Mouse (Mus musculus) stomach, embryonic 15.5 days (tissue): ENCODE measurements around the gene Nfam1. TPM values are rescaled to one million over a fixed set of nuclear protein-coding genes. Genes with fewer than 3 reads are reported as not detected.

ENCODE experiments used
- ATAC-seq: fragments of 200-750 bp; cut with Nextera tagmentation; 2 replicates; pipeline ENCODE4 v1.8.0; 2017; ENCODE audit warnings: low read depth, moderate number of reproducible peaks, moderate TSS enrichment; ENCODE audit not compliant: insufficient read depth, low FRiP score
- H3K27ac ChIP-seq: fragments of 300-500 bp; sonication (generic); 2 replicates; pipeline ENCODE4 v1.5.1; 2015; ENCODE audit warnings: mild to moderate bottlenecking, inconsistent platforms
- H3K27me3 ChIP-seq: fragments of 300-500 bp; sonication (generic); replicated peaks from 2 replicates; pipeline ENCODE4 v1.6.1; 2015; ENCODE audit warnings: inconsistent platforms
- H3K36me3 ChIP-seq: fragments of 300-500 bp; sonication (generic); 2 replicates; pipeline ENCODE4 v1.6.1; 2015; ENCODE audit warnings: inconsistent platforms
- H3K4me1 ChIP-seq: fragments of 300-500 bp; sonication (generic); 2 replicates; pipeline ENCODE4 v1.6.1; 2015; ENCODE audit warnings: inconsistent platforms
- H3K4me2 ChIP-seq: fragments of 300-500 bp; sonication (generic); 2 replicates; pipeline ENCODE4 v1.6.1; 2015; ENCODE audit warnings: mild to moderate bottlenecking, inconsistent platforms
- H3K4me3 ChIP-seq: fragments of 300-500 bp; sonication (generic); replicated peaks from 2 replicates; pipeline ENCODE4 v1.5.1; 2015; ENCODE audit warnings: inconsistent platforms
- H3K9ac ChIP-seq: fragments of 300-500 bp; sonication (generic); 2 replicates; pipeline ENCODE4 v1.6.1; 2015; ENCODE audit warnings: inconsistent platforms
- H3K9me3 ChIP-seq: fragments of 300-500 bp; sonication (generic); 2 replicates; pipeline ENCODE4 v1.6.1; 2016; ENCODE audit warnings: inconsistent platforms
- WGBS: fragments of 180-500 bp; shearing (Covaris S2); methylation state at CpG from one replicate; pipeline ENCODE4 v1.1.7; 2015; 5-methylcytosine and 5-hydroxymethylcytosine counted together
- polyA plus RNA-seq: library from polyadenylated mRNA; unstranded; fragments of >200 nt; fragmentation: Nextera tagmentation; extraction: Ambion mirVana; gene quantifications from 2 replicates; pipeline ENCODE4 v1.2.1, GENCODE M21; 2015

Nfam1 gene
- polyA plus RNA-seq, 1 experiment from 2014 or later = 5.9 TPM

DNA sequence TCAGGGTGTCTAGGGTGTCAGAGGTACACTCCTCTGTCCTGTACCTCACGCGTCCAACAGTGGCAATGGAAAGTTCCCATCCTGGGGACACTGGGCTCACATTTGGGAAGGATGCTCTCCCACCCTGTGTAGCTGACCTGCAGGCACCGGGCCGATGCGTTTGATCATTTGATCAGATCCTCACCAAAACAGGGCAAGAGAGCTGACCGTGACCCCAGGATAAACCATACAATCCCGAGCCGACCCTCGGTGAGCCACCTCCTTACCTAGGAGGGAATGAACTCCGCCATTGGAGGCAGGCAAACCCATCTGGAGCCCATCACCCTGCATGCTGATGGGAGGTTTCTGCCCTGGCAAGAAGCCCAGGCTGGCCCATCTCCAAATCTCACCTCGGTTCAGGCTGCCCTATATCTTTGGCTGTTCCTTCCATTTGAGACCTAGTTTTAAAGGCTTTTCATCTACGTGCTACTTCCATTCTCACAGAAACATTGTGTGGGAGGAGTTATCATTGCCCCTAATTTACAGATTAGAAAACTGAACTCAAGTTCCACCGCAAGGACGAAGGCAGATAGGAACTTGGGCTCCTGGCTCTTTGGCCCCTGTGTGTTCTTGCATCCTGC is 3.9 kb upstream of the Nfam1 start:
- no peak overlapping the region for H3K27ac ChIP-seq
- H3K27me3 ChIP-seq = peaks cover 9% of the 10 kb centered on the region
- ATAC-seq = peak; percentile 19; the same call in 1 of the 2 replicates
- H3K9me3 ChIP-seq = no peaks in the 10 kb centered on the region
- H3K4me2 ChIP-seq = no peak overlapping the region
- 60% methylated on average over 14 of the region's 14 CpGs for WGBS
- no peaks in the 10 kb centered on the region for H3K36me3 ChIP-seq
- H3K9ac ChIP-seq = no peak overlapping the region
- no peak overlapping the region for H3K4me3 ChIP-seq
- peaks cover 44% of the 10 kb centered on the region for H3K4me1 ChIP-seq

DNA sequence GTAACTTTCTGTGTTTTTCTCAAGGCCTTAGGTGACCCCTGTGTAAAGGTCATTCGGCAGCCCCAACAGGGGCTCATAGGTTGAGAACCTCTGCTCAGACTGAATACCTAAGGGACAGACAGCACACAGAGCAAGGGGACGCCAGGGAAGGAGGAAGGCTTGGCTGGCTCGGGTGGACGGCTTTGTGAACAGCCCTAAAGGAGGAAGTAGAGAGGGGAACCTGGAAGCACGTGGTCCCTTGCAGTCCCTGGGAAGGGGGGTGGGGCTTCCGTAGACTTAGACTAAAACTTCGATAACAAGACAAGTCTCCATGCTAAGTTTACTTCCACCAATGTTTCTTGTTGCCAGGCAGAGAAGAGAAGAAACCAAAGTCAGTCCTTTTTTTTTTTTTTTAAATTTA is 3.0 kb upstream of the Nfam1 start:
- WGBS = 54% methylated on average over 7 of the region's 7 CpGs
- Histone ChIP-seq H3K4me1 (peaks cover 44% of the 10 kb centered on the region), H3K4me3 (no peak overlapping the region), H3K9me3 (no peaks in the 10 kb centered on the region), H3K36me3 (no peaks in the 10 kb centered on the region), H3K9ac (no peak overlapping the region), H3K4me2 (no peak overlapping the region), H3K27me3 (peaks cover 9% of the 10 kb centered on the region), H3K27ac (no peak overlapping the region)
- ATAC-seq = no peak

DNA sequence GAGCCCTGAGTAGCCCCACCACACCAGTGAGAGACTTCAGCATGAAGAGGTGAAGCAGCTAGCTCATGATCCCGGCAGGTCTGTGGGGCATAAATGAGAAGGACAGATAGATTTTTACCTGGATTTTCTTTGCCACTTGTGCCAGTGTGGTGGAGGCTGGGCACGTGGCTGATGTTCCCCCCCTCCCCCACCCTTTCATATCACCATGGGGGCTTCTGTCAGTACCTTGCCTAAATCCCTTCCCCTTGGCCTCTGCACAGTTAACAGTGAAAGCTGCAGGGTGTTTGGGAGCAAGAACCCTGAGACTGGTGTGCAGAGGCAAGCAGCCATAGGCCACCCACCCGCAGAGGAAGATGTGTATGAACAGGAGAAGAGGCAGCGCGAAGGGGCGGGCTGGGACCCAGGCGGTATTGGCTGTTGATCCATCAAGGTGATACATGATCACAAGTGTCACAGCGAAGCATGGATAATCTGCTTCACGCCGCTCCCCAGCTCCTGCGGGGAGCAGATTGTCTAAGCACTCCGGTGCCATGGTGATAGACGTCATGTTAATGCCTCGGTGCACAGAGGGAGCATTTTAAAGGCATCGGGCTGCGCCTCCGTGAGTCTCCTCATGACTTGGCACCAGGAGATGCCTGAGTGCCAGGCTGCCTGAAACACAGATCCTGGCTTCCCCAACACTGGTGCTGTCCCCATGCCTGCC is 1.3 kb upstream of the Nfam1 start:
- H3K36me3 ChIP-seq = no peaks in the 10 kb centered on the region
- H3K4me3 ChIP-seq = no peak overlapping the region
- 21% methylated on average over 17 of the region's 17 CpGs for WGBS
- H3K9ac ChIP-seq = no peak overlapping the region
- no peak for ATAC-seq
- no peaks in the 10 kb centered on the region for H3K9me3 ChIP-seq
- H3K27me3 ChIP-seq = peaks cover 9% of the 10 kb centered on the region
- H3K27ac ChIP-seq = no peak overlapping the region
- peaks cover 45% of the 10 kb centered on the region for H3K4me1 ChIP-seq
- H3K4me2 ChIP-seq = no peak overlapping the region; the same call in none of the 2 replicates

DNA sequence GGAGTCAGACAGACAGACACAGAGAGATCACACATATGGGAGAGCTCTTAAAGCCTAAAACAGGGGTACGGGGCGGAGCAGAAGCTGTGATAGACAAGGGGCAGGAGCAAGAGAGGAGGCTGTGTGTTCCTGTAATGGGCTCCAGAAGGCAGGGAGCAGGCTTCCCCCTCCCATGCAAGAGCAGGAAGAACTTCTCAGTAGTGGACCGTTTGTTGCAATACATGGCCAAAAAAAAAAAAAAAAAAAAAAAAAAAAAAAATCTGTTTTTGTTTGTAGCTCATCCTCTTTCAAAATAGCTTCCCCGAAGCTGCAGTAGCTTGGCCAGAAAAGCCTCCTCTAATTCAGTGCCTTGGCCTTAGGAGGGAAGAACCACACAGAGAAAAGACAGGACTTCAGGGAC is 2.2 kb downstream of the Nfam1 start:
- no peak overlapping the region for H3K9ac ChIP-seq
- H3K4me3 ChIP-seq = no peak overlapping the region
- H3K4me1 ChIP-seq = peaks cover 39% of the 10 kb centered on the region
- H3K4me2 ChIP-seq = no peak overlapping the region
- WGBS = 57% methylated on average over 4 of the region's 4 CpGs
- no peak for ATAC-seq
- no peaks in the 10 kb centered on the region for H3K36me3 ChIP-seq
- H3K9me3 ChIP-seq = no peaks in the 10 kb centered on the region
- peak overlapping the region; percentile 19; the same call in 1 of the 2 replicates for H3K27ac ChIP-seq
- H3K27me3 ChIP-seq = peaks cover 9% of the 10 kb centered on the region

DNA sequence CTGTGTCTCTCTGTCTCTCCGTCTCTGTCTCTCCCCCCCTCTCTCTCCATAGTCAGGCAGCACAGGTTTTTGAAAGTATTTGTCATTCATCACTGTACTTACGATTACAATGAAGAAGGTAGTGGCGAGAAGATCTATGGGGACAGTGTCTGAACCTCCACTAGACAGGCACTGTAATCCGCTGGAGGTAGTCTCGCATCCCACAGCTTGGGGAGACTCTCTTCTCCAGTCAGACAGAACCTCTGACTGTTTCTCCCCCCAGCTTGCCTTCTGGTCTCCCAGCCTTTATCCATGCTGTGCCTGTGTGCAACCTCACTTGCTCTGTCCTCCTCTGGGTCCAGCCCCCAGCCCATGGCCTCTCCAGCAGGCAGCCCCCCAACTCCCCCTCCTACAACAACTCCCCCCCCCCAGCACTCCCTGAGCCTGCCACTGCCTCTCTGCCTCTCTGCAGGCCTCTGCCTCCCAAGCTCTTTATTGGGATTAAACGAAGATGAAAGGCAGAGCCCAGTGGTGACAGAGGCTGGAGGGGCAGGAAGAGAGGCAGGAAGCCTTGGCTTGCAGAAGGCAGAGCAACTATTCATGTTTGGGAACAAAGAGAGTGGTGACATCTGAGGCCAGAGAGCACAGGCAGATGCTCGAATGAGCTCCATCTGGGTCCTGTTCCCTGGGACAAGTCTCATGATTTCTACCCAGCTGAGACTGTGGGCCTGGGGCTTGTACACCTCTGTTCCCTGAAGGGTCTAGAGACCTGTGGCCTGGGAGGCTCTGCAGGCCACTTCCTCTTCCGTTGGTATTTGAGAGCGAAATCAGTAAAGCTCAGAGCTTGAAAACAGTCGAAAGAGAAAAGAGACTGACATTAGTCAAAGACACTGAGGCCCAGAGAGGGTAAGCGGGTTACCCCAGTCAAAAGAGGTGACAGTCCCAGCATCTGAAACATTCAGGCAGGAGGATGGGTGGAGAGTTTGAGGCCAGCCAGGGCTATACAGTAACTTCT is 3.1 kb downstream of the Nfam1 start:
- 49% methylated on average over 11 of the region's 11 CpGs for WGBS
- ATAC-seq = no peak

DNA sequence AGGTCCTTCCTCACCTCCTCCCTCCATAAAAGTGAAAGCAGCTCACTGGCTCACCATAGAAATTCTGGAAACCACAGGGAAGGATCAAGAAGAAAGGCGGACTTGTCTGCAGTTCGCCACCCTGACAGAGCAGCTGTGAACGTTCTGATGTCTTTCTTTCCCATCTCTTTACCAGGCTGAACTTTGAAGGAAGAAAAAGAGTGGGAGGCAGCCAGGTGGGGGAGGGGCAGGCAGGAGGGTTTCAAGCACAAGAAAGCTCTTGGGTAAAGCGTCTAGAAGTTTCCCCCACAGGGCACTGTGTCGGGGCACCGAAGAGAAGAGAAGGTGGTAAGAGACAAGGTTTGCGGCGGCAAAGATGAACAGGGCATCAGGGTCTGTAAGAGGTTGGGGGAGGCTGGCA is 7.0 kb downstream of the Nfam1 start:
- Histone ChIP-seq H3K4me1 (peaks cover 36% of the 10 kb centered on the region), H3K4me2 (no peak overlapping the region; the same call in 1 of the 2 replicates)

More for the DNA sequence above, 3.1 kb downstream of the Nfam1 start:
- Histone ChIP-seq H3K9ac (no peak overlapping the region), H3K27ac (peak overlapping the region; percentile 19), H3K4me2 (no peak overlapping the region), H3K9me3 (no peaks in the 10 kb centered on the region), H3K4me1 (peaks cover 46% of the 10 kb centered on the region), H3K27me3 (peaks cover 7% of the 10 kb centered on the region), H3K36me3 (no peaks in the 10 kb centered on the region), H3K4me3 (no peak overlapping the region)

DNA sequence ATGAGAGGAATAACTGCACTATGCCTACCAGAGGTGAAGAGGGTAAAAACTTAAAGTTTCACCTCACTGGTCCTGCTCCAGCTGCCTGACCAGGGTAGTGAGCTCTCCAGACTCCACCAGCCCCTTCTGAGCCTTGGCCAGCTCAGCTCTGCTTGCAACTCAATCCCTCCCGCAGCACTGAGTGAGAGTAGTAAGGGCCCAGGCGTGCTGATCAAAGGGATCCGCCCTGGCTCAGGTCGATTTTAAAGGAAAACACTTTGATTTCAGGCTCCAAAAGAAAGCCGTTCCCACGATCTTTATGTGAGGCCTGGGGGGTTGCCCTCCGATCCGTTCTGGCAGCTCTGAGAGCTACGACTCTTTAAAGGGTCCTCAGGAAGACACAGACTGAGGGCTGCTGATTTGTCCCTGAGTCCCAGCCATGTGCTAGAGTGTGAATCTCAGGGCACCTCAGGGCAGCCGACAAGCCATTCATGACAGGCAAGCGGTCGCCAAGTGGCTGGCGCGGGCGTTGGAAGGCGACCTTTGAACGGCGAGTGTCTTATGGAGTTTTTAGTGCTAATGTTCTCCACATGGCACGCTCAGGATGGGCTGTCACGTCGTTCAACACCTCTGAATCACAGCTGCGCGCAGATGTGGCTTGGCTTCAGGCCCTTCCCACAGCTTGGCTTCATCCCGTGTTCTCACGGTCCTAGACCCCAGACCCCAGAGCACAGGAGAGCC is 7.9 kb downstream of the Nfam1 start:
- H3K4me3 ChIP-seq = no peak overlapping the region
- peak; percentile 71; the same call in 1 of the 2 replicates for ATAC-seq
- no peaks in the 10 kb centered on the region for H3K36me3 ChIP-seq
- WGBS = 21% methylated on average over 25 of the region's 25 CpGs
- H3K27me3 ChIP-seq = no peaks in the 10 kb centered on the region
- H3K4me2 ChIP-seq = peak overlapping the region; percentile 11
- peak overlapping the region; percentile 40; the same call in 1 of the 2 replicates for H3K27ac ChIP-seq
- peaks cover 33% of the 10 kb centered on the region for H3K4me1 ChIP-seq
- no peaks in the 10 kb centered on the region for H3K9me3 ChIP-seq
- H3K9ac ChIP-seq = no peak overlapping the region

More for the DNA sequence above, 7.0 kb downstream of the Nfam1 start:
- Histone ChIP-seq H3K4me3 (no peak overlapping the region), H3K9ac (no peak overlapping the region), H3K27me3 (no peaks in the 10 kb centered on the region), H3K36me3 (no peaks in the 10 kb centered on the region), H3K9me3 (no peaks in the 10 kb centered on the region), H3K27ac (no peak overlapping the region)
- WGBS = 58% methylated on average over 8 of the region's 8 CpGs
- no peak for ATAC-seq

DNA sequence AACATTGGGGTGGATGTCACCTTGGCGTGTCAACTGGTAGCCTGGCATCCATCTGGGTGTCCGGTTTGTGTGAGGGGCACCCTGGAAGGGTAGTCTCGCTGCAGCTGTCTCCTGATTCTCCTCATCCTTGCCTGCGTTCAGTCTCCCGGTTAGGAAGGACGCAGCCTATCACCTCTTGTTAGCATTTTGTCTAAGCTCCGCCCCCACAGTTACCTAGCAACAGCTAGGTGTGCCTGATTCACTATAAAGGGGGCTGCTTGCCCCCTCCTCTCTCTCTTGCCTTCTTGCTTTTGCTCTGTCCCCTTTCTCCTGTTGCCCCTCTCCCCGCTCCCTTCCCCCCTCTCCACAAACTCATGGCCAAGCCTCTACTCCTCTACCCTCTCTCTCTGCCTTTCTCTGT is 10.2 kb downstream of the Nfam1 start:
- WGBS = 42% methylated on average over 8 of the region's 8 CpGs
- Histone ChIP-seq H3K27me3 (no peaks in the 10 kb centered on the region), H3K4me2 (no peak overlapping the region), H3K4me3 (no peak overlapping the region), H3K36me3 (no peaks in the 10 kb centered on the region), H3K9me3 (no peaks in the 10 kb centered on the region), H3K27ac (no peak overlapping the region), H3K9ac (no peak overlapping the region), H3K4me1 (peaks cover 34% of the 10 kb centered on the region)
- ATAC-seq = no peak

DNA sequence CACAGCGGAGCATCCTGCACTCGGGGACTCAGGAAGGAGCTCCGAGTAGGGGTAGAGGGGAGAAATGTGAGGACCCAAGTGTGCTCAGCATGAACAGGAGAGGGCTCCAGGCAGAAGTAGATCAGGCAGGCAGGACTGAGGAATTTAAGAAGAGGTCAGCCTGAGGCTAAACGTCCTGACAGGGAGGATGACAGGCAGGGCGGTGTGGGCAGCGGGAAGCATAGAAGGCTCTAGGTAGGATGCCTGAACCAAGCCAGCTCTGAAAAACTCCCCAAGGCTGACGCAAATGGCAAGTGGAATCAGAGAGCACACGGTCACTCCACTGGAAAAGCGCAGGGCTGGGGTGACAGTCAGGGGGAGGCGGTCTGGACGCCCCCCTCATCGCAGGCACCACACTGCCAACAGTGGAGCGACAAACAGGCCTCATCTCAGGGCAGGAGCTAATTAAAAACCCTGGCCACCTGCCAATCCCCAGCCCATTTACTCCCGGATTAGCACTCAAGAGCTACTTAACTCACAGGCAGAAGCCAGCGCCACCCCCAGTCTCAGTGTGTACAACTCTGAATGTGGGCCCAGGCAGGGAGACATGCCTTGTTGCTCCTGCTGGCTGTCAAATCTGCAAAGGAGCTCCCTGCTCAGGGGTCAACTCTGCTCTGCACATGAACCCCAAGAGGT is 22.0 kb downstream of the Nfam1 start:
- H3K36me3 ChIP-seq = no peaks in the 10 kb centered on the region
- no peaks in the 10 kb centered on the region for H3K27me3 ChIP-seq
- H3K4me2 ChIP-seq = no peak overlapping the region
- 41% methylated on average over 15 of the region's 15 CpGs for WGBS
- peak; percentile 51; the same call in 1 of the 2 replicates for ATAC-seq
- H3K27ac ChIP-seq = no peak overlapping the region
- H3K9me3 ChIP-seq = no peaks in the 10 kb centered on the region
- H3K4me3 ChIP-seq = no peak overlapping the region
- H3K4me1 ChIP-seq = peaks cover 34% of the 10 kb centered on the region
- H3K9ac ChIP-seq = no peak overlapping the region

DNA sequence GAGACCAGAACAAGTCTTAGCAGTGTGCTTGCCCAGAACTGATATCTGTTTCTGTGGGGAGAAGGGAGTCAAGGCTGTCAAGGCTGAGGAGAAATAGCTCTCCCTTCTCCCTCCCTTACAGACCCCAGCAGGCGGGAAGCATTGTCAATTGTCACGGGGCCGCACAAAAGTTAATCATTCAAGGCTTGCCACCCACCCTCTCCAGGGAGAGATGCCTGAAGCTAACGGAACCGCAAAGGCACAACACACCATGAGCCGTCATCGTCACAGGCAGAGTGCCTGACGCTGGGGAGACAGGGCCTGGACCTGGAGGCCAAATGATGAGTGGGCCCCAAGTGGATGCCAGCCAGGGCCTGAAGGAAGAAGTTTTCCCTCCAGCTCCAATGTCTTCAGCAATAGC is 22.7 kb downstream of the Nfam1 start:
- peaks cover 34% of the 10 kb centered on the region for H3K4me1 ChIP-seq
- 32% methylated on average over 8 of the region's 8 CpGs for WGBS
- ATAC-seq = no peak
- no peaks in the 10 kb centered on the region for H3K9me3 ChIP-seq
- no peaks in the 10 kb centered on the region for H3K36me3 ChIP-seq
- no peak overlapping the region for H3K9ac ChIP-seq
- no peak overlapping the region for H3K4me3 ChIP-seq
- H3K27me3 ChIP-seq = no peaks in the 10 kb centered on the region
- no peak overlapping the region for H3K4me2 ChIP-seq
- H3K27ac ChIP-seq = no peak overlapping the region

DNA sequence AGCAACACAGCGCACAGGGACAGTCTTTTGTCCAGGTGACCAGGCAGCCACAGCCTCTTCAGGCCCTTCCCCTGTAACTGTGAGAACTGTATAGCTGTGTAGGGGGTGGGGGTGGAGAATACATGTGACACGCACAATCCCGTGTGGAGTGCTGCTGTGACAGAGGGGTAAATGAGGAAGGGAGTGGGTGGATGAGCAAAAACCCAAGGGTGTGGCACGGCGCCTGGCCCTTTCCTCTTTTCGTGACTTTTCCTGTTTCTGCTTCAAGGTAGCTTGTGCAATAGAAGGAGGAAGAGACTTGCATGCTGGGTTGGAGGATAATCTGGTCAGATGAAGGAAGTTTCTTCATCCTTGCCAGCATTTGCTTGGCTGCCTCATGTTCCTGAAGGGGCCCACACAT is 23.6 kb downstream of the Nfam1 start:
- no peak overlapping the region for H3K9ac ChIP-seq
- H3K36me3 ChIP-seq = no peaks in the 10 kb centered on the region
- H3K27ac ChIP-seq = no peak overlapping the region
- H3K4me2 ChIP-seq = no peak overlapping the region
- H3K4me3 ChIP-seq = no peak overlapping the region
- no peaks in the 10 kb centered on the region for H3K9me3 ChIP-seq
- WGBS = 79% methylated on average over 6 of the region's 6 CpGs
- no peaks in the 10 kb centered on the region for H3K27me3 ChIP-seq
- peaks cover 34% of the 10 kb centered on the region for H3K4me1 ChIP-seq
- ATAC-seq = no peak
